Mouse (Mus musculus) embryonic facial prominence, embryonic 14.5 days (tissue): Measurements from ENCODE around the gene Ift80. TPM values are rescaled to one million over a fixed set of nuclear protein-coding genes. Genes with fewer than 3 reads are reported as not detected.

Experiments
- ATAC-seq: fragments of 200-750 bp; cut with Nextera tagmentation; 2 replicates; pipeline ENCODE4 v1.8.0; 2017; ENCODE audit warnings: low read depth, moderate number of reproducible peaks, moderate TSS enrichment
- DNase-seq: peaks from one replicate; pipeline ENCODE4 v3.0.0-alpha.2; 2015; ENCODE audit warnings: low spot score
- H3K27ac ChIP-seq: fragments of 300-500 bp; sonication (generic); replicated peaks from 2 replicates; pipeline ENCODE4 v1.5.1; 2014; ENCODE audit warnings: low read depth, mild to moderate bottlenecking, low read length, moderate library complexity
- H3K27me3 ChIP-seq: fragments of 300-500 bp; sonication (generic); replicated peaks from 2 replicates; pipeline ENCODE4 v1.6.1; 2014; ENCODE audit warnings: low read length; ENCODE audit not compliant: control insufficient read depth, insufficient read depth
- H3K36me3 ChIP-seq: fragments of 300-500 bp; sonication (generic); 2 replicates; pipeline ENCODE4 v1.6.1; 2014; ENCODE audit warnings: low read length, mixed read lengths; ENCODE audit not compliant: control insufficient read depth, insufficient read depth
- H3K4me1 ChIP-seq: fragments of 300-500 bp; sonication (generic); 2 replicates; pipeline ENCODE4 v1.6.1; 2014; ENCODE audit warnings: antibody characterized with exemption, low read length; ENCODE audit not compliant: control insufficient read depth, insufficient read depth
- H3K4me2 ChIP-seq: fragments of 300-500 bp; sonication (generic); 2 replicates; pipeline ENCODE4 v1.6.1; 2014; ENCODE audit warnings: low read depth, mild to moderate bottlenecking, low read length, moderate library complexity, mixed read lengths
- H3K4me3 ChIP-seq: fragments of 300-500 bp; sonication (generic); 2 replicates; pipeline ENCODE4 v1.5.1; 2014; ENCODE audit warnings: low read depth, mild to moderate bottlenecking, low read length
- H3K9ac ChIP-seq: fragments of 300-500 bp; sonication (generic); 2 replicates; pipeline ENCODE4 v1.6.1; 2014; ENCODE audit warnings: low read depth, mild to moderate bottlenecking, low read length, moderate library complexity, mixed read lengths
- H3K9me3 ChIP-seq: fragments of 300-500 bp; sonication (generic); 2 replicates; pipeline ENCODE4 v1.6.1; 2016; ENCODE audit warnings: low read length; ENCODE audit not compliant: control insufficient read depth
- WGBS: fragments of 180-500 bp; shearing (Covaris S2); extraction: QIAGEN DNeasy Blood & Tissue Kit; methylation state at CpG from one replicate; pipeline ENCODE4 v1.1.7; 2014; 5-methylcytosine and 5-hydroxymethylcytosine counted together
- polyA plus RNA-seq: library from polyadenylated mRNA; unstranded; fragments of >200 nt; fragmentation: Nextera tagmentation; extraction: Ambion mirVana; gene quantifications from 2 replicates; pipeline ENCODE4 v1.2.1, GENCODE M21; 2014

The Ift80 gene
- polyA plus RNA-seq, 1 experiment from 2014 or later = 17.5 TPM

GRCm38 (mm10) chr3:68886845-68887244, 117.5 kb downstream of the Ift80 start:
- Histone ChIP-seq H3K9me3 (no peaks in the 10 kb centered on the region), H3K27ac (no peak overlapping the region), H3K4me3 (no peak overlapping the region), H3K4me2 (no peak overlapping the region), H3K27me3 (no peaks in the 10 kb centered on the region), H3K9ac (no peak overlapping the region), H3K36me3 (no peaks in the 10 kb centered on the region), H3K4me1 (no peaks in the 10 kb centered on the region)
- DNase-seq = no peak
- WGBS = 86% methylated on average over 5 of the region's 5 CpGs
- no peak for ATAC-seq

GRCm38 (mm10) chr3:68874079-68874478, 130.3 kb downstream of the Ift80 start:
- H3K9ac ChIP-seq = no peak overlapping the region
- H3K4me3 ChIP-seq = no peak overlapping the region
- H3K27ac ChIP-seq = no peak overlapping the region
- no peak for DNase-seq
- no peak overlapping the region for H3K4me2 ChIP-seq
- no peaks in the 10 kb centered on the region for H3K36me3 ChIP-seq
- no peak for ATAC-seq
- H3K9me3 ChIP-seq = no peaks in the 10 kb centered on the region
- H3K27me3 ChIP-seq = peaks cover 23% of the 10 kb centered on the region
- 95% methylated on average over 2 of the region's 2 CpGs for WGBS
- H3K4me1 ChIP-seq = peaks cover 3% of the 10 kb centered on the region; the same call in 1 of the 2 replicates

GRCm38 (mm10) chr3:68870568-68870950, 133.8 kb downstream of the Ift80 start:
- H3K9ac ChIP-seq = peak overlapping the region; percentile 63; the same call in 1 of the 2 replicates
- no peak overlapping the region for H3K27ac ChIP-seq
- WGBS = 3% methylated on average over 15 of the region's 15 CpGs
- DNase-seq (no peak), ATAC-seq (no peak)
- H3K4me1 ChIP-seq = peaks cover 3% of the 10 kb centered on the region; the same call in 1 of the 2 replicates
- peak overlapping the region; percentile 100 for H3K4me2 ChIP-seq
- no peaks in the 10 kb centered on the region for H3K36me3 ChIP-seq
- no peaks in the 10 kb centered on the region for H3K9me3 ChIP-seq
- peaks cover 41% of the 10 kb centered on the region for H3K27me3 ChIP-seq
- peak overlapping the region; percentile 61 for H3K4me3 ChIP-seq

DNA sequence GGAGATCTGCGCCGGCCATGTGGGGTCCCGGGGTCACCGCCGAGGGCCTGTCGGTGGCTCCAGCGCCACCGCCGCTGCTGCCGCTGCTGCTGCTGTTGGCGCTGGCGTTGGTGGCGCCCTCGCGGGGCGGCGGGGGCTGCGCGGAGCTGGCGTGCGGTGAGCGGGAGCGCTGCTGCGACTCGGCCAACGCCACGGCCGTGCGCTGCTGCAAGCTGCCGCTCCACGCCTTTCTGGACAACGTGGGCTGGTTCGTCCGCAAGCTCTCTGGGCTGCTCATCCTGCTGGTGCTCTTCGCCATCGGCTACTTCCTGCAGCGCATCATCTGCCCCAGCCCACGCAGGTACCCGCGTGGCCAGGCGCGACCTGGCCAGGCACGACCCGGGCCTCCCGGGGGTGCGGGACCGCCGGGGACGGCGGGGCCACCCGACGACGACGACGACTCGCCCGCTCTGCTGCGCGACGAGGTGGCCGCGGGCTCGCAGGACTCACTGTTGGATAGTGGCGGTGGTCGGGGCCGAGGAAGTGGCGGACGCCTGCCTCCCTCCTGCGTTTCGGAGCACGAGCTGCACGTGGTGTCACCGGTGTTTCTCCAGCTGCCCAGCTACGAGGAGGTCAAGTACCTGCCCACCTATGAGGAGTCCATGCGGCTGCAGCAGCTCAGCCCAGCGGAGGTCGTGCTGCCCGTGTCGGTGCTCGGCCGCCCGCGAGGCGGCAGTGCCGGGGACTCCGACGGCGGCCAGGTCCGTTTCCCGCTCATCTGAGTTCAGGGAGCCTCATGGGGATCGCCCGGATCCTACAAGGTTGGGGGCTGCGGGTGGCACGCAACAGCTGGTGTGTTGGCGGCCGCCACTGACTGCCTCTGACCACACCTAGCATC, 134.4 kb downstream of the Ift80 start:
- WGBS = under 1% methylated on average over 70 of the region's 96 CpGs
- no peaks in the 10 kb centered on the region for H3K9me3 ChIP-seq
- H3K4me3 ChIP-seq = peak overlapping the region; percentile 61
- peaks cover 41% of the 10 kb centered on the region for H3K27me3 ChIP-seq
- DNase-seq = peak; percentile 26
- H3K9ac ChIP-seq = peak overlapping the region; percentile 63
- no peak overlapping the region for H3K27ac ChIP-seq
- peak; percentile 63 for ATAC-seq
- peak overlapping the region; percentile 100 for H3K4me2 ChIP-seq
- H3K36me3 ChIP-seq = no peaks in the 10 kb centered on the region
- peaks cover 3% of the 10 kb centered on the region; the same call in 1 of the 2 replicates for H3K4me1 ChIP-seq

DNA sequence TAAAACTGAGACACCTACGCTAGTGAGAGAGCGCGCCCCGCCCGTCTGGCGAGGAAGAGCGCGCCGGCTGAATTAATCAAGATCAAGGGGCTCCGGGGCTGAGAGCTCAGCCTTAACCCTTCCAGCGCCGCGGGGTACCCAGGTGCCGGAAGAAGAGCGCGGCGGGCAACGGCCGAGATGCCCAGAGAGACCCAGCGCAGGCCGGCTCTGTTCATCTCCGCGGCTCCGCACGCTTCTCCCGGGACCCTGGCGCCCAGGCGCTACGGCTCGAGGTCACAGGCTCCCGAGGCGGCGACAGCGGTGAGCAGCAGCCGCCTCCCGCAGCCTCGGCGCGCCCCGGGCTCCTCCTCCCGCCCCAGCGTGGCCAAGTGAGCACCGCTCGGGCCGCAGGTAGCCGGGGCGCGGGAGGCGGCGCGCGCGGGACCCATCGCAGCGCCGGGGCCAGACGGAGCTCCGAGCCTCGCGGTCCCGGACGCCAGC, 135.1 kb downstream of the Ift80 start, which contains the start of gene 1110032F04Rik:
Gene 1110032F04Rik, plus strand, starts transcription at position 376 of the 480 bp plus-strand sequence.
- ATAC-seq (peak; percentile 78), DNase-seq (peak; percentile 60)
- under 1% methylated on average over 27 of the region's 62 CpGs for WGBS
- Histone ChIP-seq H3K4me1 (peaks cover 3% of the 10 kb centered on the region; the same call in 1 of the 2 replicates), H3K4me3 (peak within 1 kb of the TSS; percentile 61), H3K9ac (peak within 1 kb of the TSS; percentile 63), H3K9me3 (no peaks in the 10 kb centered on the region), H3K27me3 (peaks cover 41% of the 10 kb centered on the region), H3K27ac (no peak within 1 kb of the TSS), H3K4me2 (peak within 1 kb of the TSS; percentile 100), H3K36me3 (no peaks in the 10 kb centered on the region)

DNA sequence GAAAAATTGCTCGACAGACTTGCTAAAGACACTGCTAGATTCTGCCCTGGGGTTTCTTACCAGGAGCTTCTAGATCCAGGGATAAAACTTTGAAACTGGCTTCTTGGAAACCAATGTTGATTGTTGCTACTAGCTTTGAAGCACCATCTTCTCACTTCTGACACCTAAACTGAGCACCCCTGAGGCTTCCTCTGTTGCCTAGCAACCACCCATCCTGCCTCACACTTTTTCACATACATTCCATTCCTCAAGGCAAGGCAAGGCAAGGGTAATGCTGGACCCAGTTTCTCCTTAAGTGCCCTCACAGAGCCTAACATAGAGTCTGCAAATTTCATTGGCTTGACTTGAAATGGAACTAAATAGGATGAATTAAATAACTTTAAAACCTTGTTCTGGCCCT, 152.0 kb downstream of the Ift80 start:
- no peak overlapping the region for H3K9ac ChIP-seq
- no peak overlapping the region for H3K27ac ChIP-seq
- no peaks in the 10 kb centered on the region for H3K36me3 ChIP-seq
- no peaks in the 10 kb centered on the region for H3K9me3 ChIP-seq
- WGBS = 97% methylated on average over 1 of the region's 1 CpGs
- DNase-seq (no peak), ATAC-seq (no peak)
- H3K4me3 ChIP-seq = no peak overlapping the region
- no peaks in the 10 kb centered on the region for H3K4me1 ChIP-seq
- H3K4me2 ChIP-seq = no peak overlapping the region
- H3K27me3 ChIP-seq = no peaks in the 10 kb centered on the region

GRCm38 (mm10) chr3:68848323-68848722, 156.0 kb downstream of the Ift80 start:
- Histone ChIP-seq H3K4me3 (no peak overlapping the region), H3K4me1 (no peaks in the 10 kb centered on the region), H3K27me3 (no peaks in the 10 kb centered on the region), H3K27ac (no peak overlapping the region), H3K4me2 (no peak overlapping the region), H3K36me3 (no peaks in the 10 kb centered on the region), H3K9me3 (no peaks in the 10 kb centered on the region), H3K9ac (no peak overlapping the region)
- DNase-seq = no peak
- ATAC-seq = no peak
- 46% methylated on average over 3 of the region's 3 CpGs for WGBS

- no peak overlapping the region for H3K9ac ChIP-seq
- no peaks in the 10 kb centered on the region for H3K27me3 ChIP-seq
- no peak overlapping the region for H3K4me3 ChIP-seq
- no peaks in the 10 kb centered on the region for H3K9me3 ChIP-seq
- no peak overlapping the region for H3K27ac ChIP-seq
- no peaks in the 10 kb centered on the region for H3K4me1 ChIP-seq
- no peak for ATAC-seq
- WGBS = 93% methylated on average over 4 of the region's 4 CpGs
- no peak for DNase-seq
- H3K4me2 ChIP-seq = no peak overlapping the region
- no peaks in the 10 kb centered on the region for H3K36me3 ChIP-seq
These were observed 160.3 kb downstream of the Ift80 start for GRCm38 (mm10) chr3:68844025-68844424.
